Mouse (Mus musculus) kidney, embryonic 15.5 days (tissue): Measurements from ENCODE around the gene Anxa8. TPM values are rescaled to one million over a fixed set of nuclear protein-coding genes. Genes with fewer than 3 reads are reported as not detected.

ENCODE experiments used
- ATAC-seq: fragments of 200-750 bp; cut with Nextera tagmentation; replicated peaks from 2 replicates; pipeline ENCODE4 v1.8.0; 2017; ENCODE audit warnings: moderate TSS enrichment; ENCODE audit not compliant: low FRiP score
- H3K27ac ChIP-seq: fragments of 300-500 bp; sonication (generic); 2 replicates; pipeline ENCODE4 v1.5.1; 2015; ENCODE audit warnings: mild to moderate bottlenecking, inconsistent platforms
- H3K27me3 ChIP-seq: fragments of 300-500 bp; sonication (generic); 2 replicates; pipeline ENCODE4 v1.6.1; 2015; ENCODE audit warnings: inconsistent platforms
- H3K36me3 ChIP-seq: fragments of 300-500 bp; sonication (generic); 2 replicates; pipeline ENCODE4 v1.6.1; 2015; ENCODE audit warnings: inconsistent platforms
- H3K4me1 ChIP-seq: fragments of 300-500 bp; sonication (generic); 2 replicates; pipeline ENCODE4 v1.6.1; 2015; ENCODE audit warnings: inconsistent platforms
- H3K4me2 ChIP-seq: fragments of 300-500 bp; sonication (generic); 2 replicates; pipeline ENCODE4 v1.6.1; 2015; ENCODE audit warnings: moderate library complexity, mild to moderate bottlenecking, inconsistent platforms
- H3K4me3 ChIP-seq: fragments of 300-500 bp; sonication (generic); replicated peaks from 2 replicates; pipeline ENCODE4 v1.5.1; 2015; ENCODE audit warnings: mild to moderate bottlenecking, inconsistent platforms
- H3K9ac ChIP-seq: fragments of 300-500 bp; sonication (generic); 2 replicates; pipeline ENCODE4 v1.6.1; 2015; ENCODE audit warnings: mild to moderate bottlenecking, inconsistent platforms
- H3K9me3 ChIP-seq: fragments of 300-500 bp; sonication (generic); replicated peaks from 2 replicates; pipeline ENCODE4 v1.6.1; 2016; ENCODE audit warnings: inconsistent platforms
- WGBS: fragments of 180-500 bp; shearing (Covaris S2); methylation state at CpG from one replicate; pipeline ENCODE4 v1.1.7; 2015; ENCODE audit warnings: mixed read lengths; 5-methylcytosine and 5-hydroxymethylcytosine counted together
- polyA plus RNA-seq: library from polyadenylated mRNA; unstranded; fragments of >200 nt; fragmentation: Nextera tagmentation; extraction: Ambion mirVana; gene quantifications from 2 replicates; pipeline ENCODE4 v1.2.1, GENCODE M21; 2015

Anxa8 gene
- polyA plus RNA-seq, 1 experiment from 2014 or later = 1.8 TPM

- H3K4me1 ChIP-seq = no peaks in the 10 kb centered on the region
- no peaks in the 10 kb centered on the region for H3K27me3 ChIP-seq
- no peak overlapping the region for H3K27ac ChIP-seq
- no peak for ATAC-seq
- no peak overlapping the region for H3K4me3 ChIP-seq
- H3K4me2 ChIP-seq = no peak overlapping the region
- no peaks in the 10 kb centered on the region for H3K9me3 ChIP-seq
- H3K36me3 ChIP-seq = no peaks in the 10 kb centered on the region
- no peak overlapping the region for H3K9ac ChIP-seq
- WGBS = 84% methylated on average over 8 of the region's 8 CpGs
Measured at GRCm38 (mm10) chr14:34089796-34090195, 4.0 kb downstream of the Anxa8 start.

GRCm38 (mm10) chr14:34091475-34091874 lies 5.7 kb downstream of the Anxa8 start:
- H3K4me2 ChIP-seq = no peak overlapping the region
- no peaks in the 10 kb centered on the region for H3K36me3 ChIP-seq
- no peak overlapping the region for H3K27ac ChIP-seq
- no peak overlapping the region for H3K9ac ChIP-seq
- no peaks in the 10 kb centered on the region for H3K9me3 ChIP-seq
- 80% methylated on average over 5 of the region's 5 CpGs for WGBS
- H3K4me3 ChIP-seq = no peak overlapping the region
- H3K4me1 ChIP-seq = no peaks in the 10 kb centered on the region
- no peak for ATAC-seq
- no peaks in the 10 kb centered on the region for H3K27me3 ChIP-seq

GRCm38 (mm10) chr14:34092856-34093255 lies 7.1 kb downstream of the Anxa8 start:
- Histone ChIP-seq H3K4me1 (no peaks in the 10 kb centered on the region), H3K4me2 (no peak overlapping the region), H3K4me3 (no peak overlapping the region), H3K27me3 (no peaks in the 10 kb centered on the region), H3K9ac (no peak overlapping the region), H3K9me3 (no peaks in the 10 kb centered on the region), H3K36me3 (no peaks in the 10 kb centered on the region), H3K27ac (no peak overlapping the region)
- no peak for ATAC-seq
- 75% methylated on average over 1 of the region's 1 CpGs for WGBS

- Histone ChIP-seq H3K36me3 (no peaks in the 10 kb centered on the region), H3K4me2 (no peak overlapping the region), H3K27ac (no peak overlapping the region), H3K27me3 (no peaks in the 10 kb centered on the region), H3K4me1 (no peaks in the 10 kb centered on the region), H3K9me3 (no peaks in the 10 kb centered on the region), H3K9ac (no peak overlapping the region), H3K4me3 (no peak overlapping the region)
- no peak for ATAC-seq
- 85% methylated on average over 5 of the region's 5 CpGs for WGBS
Measured at GRCm38 (mm10) chr14:34096161-34096560, 10.4 kb downstream of the Anxa8 start.

GRCm38 (mm10) chr14:34102601-34103000 lies 16.8 kb downstream of the Anxa8 start, which contains the start of gene A630023A22Rik:
A630023A22Rik (minus strand) TSS chr14:34102754.
- H3K9ac ChIP-seq = no peak within 1 kb of the TSS
- WGBS = 44% methylated on average over 5 of the region's 5 CpGs
- H3K27me3 ChIP-seq = no peaks in the 10 kb centered on the region; the same call in 1 of the 2 replicates
- H3K4me3 ChIP-seq = no peak within 1 kb of the TSS
- no peaks in the 10 kb centered on the region for H3K9me3 ChIP-seq
- H3K36me3 ChIP-seq = no peaks in the 10 kb centered on the region
- H3K27ac ChIP-seq = no peak within 1 kb of the TSS
- no peak for ATAC-seq
- H3K4me2 ChIP-seq = no peak within 1 kb of the TSS
- peaks cover 16% of the 10 kb centered on the region for H3K4me1 ChIP-seq

- no peaks in the 10 kb centered on the region for H3K9me3 ChIP-seq
- WGBS = 75% methylated on average over 3 of the region's 3 CpGs
- ATAC-seq = no peak
- H3K4me3 ChIP-seq = no peak overlapping the region
- no peak overlapping the region for H3K9ac ChIP-seq
- peaks cover 16% of the 10 kb centered on the region for H3K4me1 ChIP-seq
- no peaks in the 10 kb centered on the region for H3K36me3 ChIP-seq
- no peak overlapping the region for H3K27ac ChIP-seq
- H3K4me2 ChIP-seq = no peak overlapping the region
- no peaks in the 10 kb centered on the region; the same call in 1 of the 2 replicates for H3K27me3 ChIP-seq
Measured at GRCm38 (mm10) chr14:34103855-34104254, 18.1 kb downstream of the Anxa8 start.

- Histone ChIP-seq H3K4me3 (no peak overlapping the region), H3K9me3 (no peaks in the 10 kb centered on the region), H3K27me3 (no peaks in the 10 kb centered on the region; the same call in 1 of the 2 replicates), H3K4me2 (no peak overlapping the region), H3K4me1 (peaks cover 16% of the 10 kb centered on the region), H3K27ac (no peak overlapping the region), H3K36me3 (no peaks in the 10 kb centered on the region), H3K9ac (no peak overlapping the region)
- 24% methylated on average over 8 of the region's 8 CpGs for WGBS
- ATAC-seq = peak; percentile 63
Measured at GRCm38 (mm10) chr14:34104892-34105291, 19.1 kb downstream of the Anxa8 start.

GRCm38 (mm10) chr14:34106389-34107062 lies 20.7 kb downstream of the Anxa8 start:
- ATAC-seq = peak; percentile 59; the same call in 1 of the 2 replicates
- H3K9me3 ChIP-seq = no peaks in the 10 kb centered on the region
- WGBS = 65% methylated on average over 11 of the region's 12 CpGs

GRCm38 (mm10) chr14:34107594-34107993 lies 21.8 kb downstream of the Anxa8 start:
- Histone ChIP-seq H3K4me2 (no peak overlapping the region), H3K27ac (no peak overlapping the region), H3K4me3 (no peak overlapping the region), H3K9ac (no peak overlapping the region), H3K36me3 (no peaks in the 10 kb centered on the region), H3K9me3 (no peaks in the 10 kb centered on the region), H3K27me3 (no peaks in the 10 kb centered on the region; the same call in 1 of the 2 replicates), H3K4me1 (peaks cover 9% of the 10 kb centered on the region; the same call in 1 of the 2 replicates)
- no peak for ATAC-seq
- WGBS = 77% methylated on average over 4 of the region's 4 CpGs

More at GRCm38 (mm10) chr14:34106389-34107062, 20.7 kb downstream of the Anxa8 start:
- H3K4me1 ChIP-seq = peaks cover 16% of the 10 kb centered on the region
- no peaks in the 10 kb centered on the region for H3K36me3 ChIP-seq
- H3K27me3 ChIP-seq = no peaks in the 10 kb centered on the region; the same call in 1 of the 2 replicates
- no peak overlapping the region for H3K4me3 ChIP-seq
- no peak overlapping the region for H3K27ac ChIP-seq
- H3K9ac ChIP-seq = no peak overlapping the region
- no peak overlapping the region for H3K4me2 ChIP-seq

- 83% methylated on average over 4 of the region's 4 CpGs for WGBS
- H3K9ac ChIP-seq = no peak overlapping the region
- ATAC-seq = no peak
Measured at GRCm38 (mm10) chr14:34114311-34114710, 28.5 kb downstream of the Anxa8 start.

GRCm38 (mm10) chr14:34119046-34119723 lies 33.4 kb downstream of the Anxa8 start:
- Histone ChIP-seq H3K4me3 (no peak overlapping the region), H3K9ac (no peak overlapping the region), H3K4me1 (peaks cover 27% of the 10 kb centered on the region), H3K27ac (no peak overlapping the region), H3K9me3 (no peaks in the 10 kb centered on the region), H3K27me3 (no peaks in the 10 kb centered on the region), H3K36me3 (no peaks in the 10 kb centered on the region), H3K4me2 (no peak overlapping the region)
- 62% methylated on average over 7 of the region's 7 CpGs for WGBS
- no peak for ATAC-seq

More at GRCm38 (mm10) chr14:34114311-34114710, 28.5 kb downstream of the Anxa8 start:
- Histone ChIP-seq H3K27ac (no peak overlapping the region), H3K9me3 (no peaks in the 10 kb centered on the region), H3K4me1 (peaks cover 7% of the 10 kb centered on the region), H3K36me3 (no peaks in the 10 kb centered on the region), H3K4me3 (no peak overlapping the region), H3K27me3 (no peaks in the 10 kb centered on the region), H3K4me2 (no peak overlapping the region)
